Mouse (Mus musculus) kidney, postnatal 10 days (tissue): Measurements from ENCODE around the gene Tent5c.
A peak's percentile ranks its signal among the peaks of the same experiment; 100 is the strongest.

ENCODE experiments used
- DNase-seq: peaks from one replicate; pipeline ENCODE4 v3.0.0; 2021; ENCODE audit warnings: mixed read lengths

The Tent5c gene

GRCm38 (mm10) chr3:100489133-100490009 lies at the start of gene Tent5c:
Gene Tent5c (minus strand): TSS chr3:100489324.
- peak; percentile 98 for DNase-seq

- DNase-seq: no peak
These were observed 47.6 kb upstream of the Tent5c start for GRCm38 (mm10) chr3:100536686-100537085.

- no peak for DNase-seq
These were observed 46.8 kb upstream of the Tent5c start for GRCm38 (mm10) chr3:100535902-100536301.

- no peak for DNase-seq
These were observed 46.2 kb upstream of the Tent5c start for GRCm38 (mm10) chr3:100535298-100535697.

GRCm38 (mm10) chr3:100534394-100534793 lies 45.3 kb upstream of the Tent5c start:
- DNase-seq: no peak

- DNase-seq: no peak
These were observed 44.3 kb upstream of the Tent5c start for GRCm38 (mm10) chr3:100533429-100533828.

GRCm38 (mm10) chr3:100530919-100531318 lies 41.8 kb upstream of the Tent5c start:
- no peak for DNase-seq

- no peak for DNase-seq
These were observed 41.2 kb upstream of the Tent5c start for GRCm38 (mm10) chr3:100530244-100530788.

GRCm38 (mm10) chr3:100522671-100523070 lies 33.5 kb upstream of the Tent5c start:
- DNase-seq: peak; percentile 13

GRCm38 (mm10) chr3:100521626-100522025 lies 32.5 kb upstream of the Tent5c start:
- DNase-seq: no peak

- no peak for DNase-seq
These were observed 26.6 kb upstream of the Tent5c start for GRCm38 (mm10) chr3:100515754-100516141.

GRCm38 (mm10) chr3:100515093-100515753 lies 26.1 kb upstream of the Tent5c start:
- no peak for DNase-seq

GRCm38 (mm10) chr3:100507174-100507573 lies 18.1 kb upstream of the Tent5c start:
- no peak for DNase-seq

GRCm38 (mm10) chr3:100506715-100507114 lies 17.6 kb upstream of the Tent5c start:
- no peak for DNase-seq

GRCm38 (mm10) chr3:100503882-100504281 lies 14.8 kb upstream of the Tent5c start:
- DNase-seq: no peak

GRCm38 (mm10) chr3:100502516-100502915 lies 13.4 kb upstream of the Tent5c start:
- no peak for DNase-seq

- DNase-seq: no peak
These were observed 12.8 kb upstream of the Tent5c start for GRCm38 (mm10) chr3:100501899-100502298.

- no peak for DNase-seq
These were observed 7.0 kb upstream of the Tent5c start for GRCm38 (mm10) chr3:100496081-100496480.

GRCm38 (mm10) chr3:100495456-100495855 lies 6.3 kb upstream of the Tent5c start:
- DNase-seq: no peak

- DNase-seq: no peak
These were observed 5.8 kb upstream of the Tent5c start for GRCm38 (mm10) chr3:100494912-100495311.

- no peak for DNase-seq
These were observed 831 bp upstream of the Tent5c start for GRCm38 (mm10) chr3:100490010-100490300.

- DNase-seq: peak; percentile 82
These were observed 632 bp downstream of the Tent5c start for GRCm38 (mm10) chr3:100488251-100489132.

- no peak for DNase-seq
These were observed 2.1 kb downstream of the Tent5c start for GRCm38 (mm10) chr3:100487046-100487445.
